Mouse (Mus musculus): ENCODE measurements at regions not wholly inside any gene's neighbourhood (a gene's known extent, or its start where the extent isn't known, plus 50 kb on each side); places are given as distances from the start of the nearest gene placed in this dataset.
"Not testable (repeated sequence)": the region's sequence is repeated elsewhere in the genome, so short reads cannot be mapped to it uniquely, and the experiment has no call there.

DNA sequence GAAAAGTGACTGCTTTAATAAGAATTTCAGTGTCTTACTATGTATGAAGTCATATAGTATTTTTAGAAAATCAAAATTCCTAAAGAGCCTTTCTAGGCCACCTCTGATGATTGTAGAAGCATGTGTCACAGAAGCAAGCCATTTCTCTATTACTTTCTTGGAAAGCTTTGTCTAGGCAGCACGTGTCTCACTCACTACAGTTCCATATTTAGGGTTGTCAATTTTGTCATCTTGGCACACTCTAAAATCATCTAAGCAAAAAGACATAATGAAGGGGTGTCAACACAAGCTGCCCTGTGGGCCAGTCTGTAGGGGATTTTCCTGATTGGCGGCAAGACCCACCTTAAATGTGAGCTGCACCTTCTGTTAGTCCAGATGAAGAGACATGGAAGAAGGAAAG is 723.1 kb upstream of the Brinp1 start:
- Histone ChIP-seq H3K27ac (ENCODE audit: low read length) (no peak overlapping the region), H3K4me2 (replicated peaks; ENCODE audit: low read depth, low read length) (no peak overlapping the region), H3K4me3 (ENCODE audit: low read depth, low read length) (no peak overlapping the region), H3K9me3 (ENCODE audit: low read length) (no peaks in the 10 kb centered on the region), H3K36me3 (ENCODE audit: insufficient read depth, low read length) (no peaks in the 10 kb centered on the region), H3K9ac (replicated peaks; ENCODE audit: low read depth) (no peak overlapping the region), H3K4me1 (ENCODE audit: insufficient read depth, low read depth, low read length) (no peaks in the 10 kb centered on the region), H3K27me3 (replicated peaks; ENCODE audit: insufficient read depth, low read length) (no peaks in the 10 kb centered on the region)
- no peak for ATAC-seq
- TF ChIP-seq CTCF (IDR thresholded peaks at IDR 0.05) (no peak), EP300 (IDR thresholded peaks at IDR 0.05) (no peak)
- no peak for DNase-seq (ENCODE audit: low spot score)
- WGBS: 68% methylated on average over 2 of the region's 2 CpGs

DNA sequence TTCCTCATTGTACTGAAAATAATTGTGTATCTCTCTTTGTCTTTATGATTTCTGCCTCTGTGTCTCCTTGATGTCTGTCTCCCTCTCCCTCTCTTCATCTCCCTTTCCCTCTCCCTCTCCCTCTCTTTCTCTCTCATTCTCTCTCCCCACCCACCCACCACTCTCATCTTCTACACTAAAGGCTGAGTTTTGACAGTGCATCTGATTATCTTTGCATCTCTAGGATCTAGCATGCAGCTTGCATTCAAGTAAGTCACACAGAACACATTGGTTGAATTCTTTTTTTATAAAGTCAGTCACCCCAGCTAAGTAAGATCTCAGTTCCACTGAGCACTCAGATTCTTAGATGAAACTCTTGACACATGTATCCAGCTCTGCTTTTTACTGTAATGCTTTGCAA is 719.3 kb upstream of the Brinp1 start:
- no peak for ATAC-seq
- no peak for DNase-seq (ENCODE audit: low spot score)
- Histone ChIP-seq H3K4me1 (ENCODE audit: insufficient read depth, low read depth, low read length) (no peaks in the 10 kb centered on the region), H3K27ac (ENCODE audit: low read length) (no peak overlapping the region), H3K4me3 (ENCODE audit: low read depth, low read length) (no peak overlapping the region), H3K4me2 (replicated peaks; ENCODE audit: low read depth, low read length) (no peak overlapping the region), H3K9ac (replicated peaks; ENCODE audit: low read depth) (no peak overlapping the region), H3K36me3 (ENCODE audit: insufficient read depth, low read length) (no peaks in the 10 kb centered on the region), H3K27me3 (replicated peaks; ENCODE audit: insufficient read depth, low read length) (no peaks in the 10 kb centered on the region), H3K9me3 (ENCODE audit: low read length) (no peaks in the 10 kb centered on the region)
- TF ChIP-seq EP300 (IDR thresholded peaks at IDR 0.05) (no peak), CTCF (IDR thresholded peaks at IDR 0.05) (no peak)

DNA sequence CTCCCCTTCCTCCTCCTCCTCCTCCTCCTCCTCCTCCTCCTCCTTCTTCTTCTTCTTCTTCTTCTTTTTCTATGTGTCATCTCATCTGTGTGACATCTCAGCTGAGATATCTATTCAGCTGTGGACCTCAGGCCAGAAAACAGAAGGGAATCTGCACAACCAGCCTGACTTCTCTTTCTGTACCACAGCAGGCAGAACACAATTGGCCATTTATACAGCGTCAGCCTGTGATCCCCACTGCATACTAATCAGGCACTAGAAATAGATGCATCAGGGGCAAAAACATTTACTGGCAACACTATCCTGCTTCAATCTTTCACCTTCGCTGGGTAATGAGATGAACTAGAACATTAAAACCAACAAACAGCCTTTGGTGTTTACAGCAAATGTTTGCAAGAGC is 674.7 kb upstream of the Brinp1 start:
- Histone ChIP-seq H3K9me3 (ENCODE audit: low read length) (no peaks in the 10 kb centered on the region), H3K4me2 (replicated peaks; ENCODE audit: low read depth, low read length) (no peak overlapping the region), H3K27ac (ENCODE audit: low read length) (no peak overlapping the region), H3K9ac (replicated peaks; ENCODE audit: low read depth) (no peak overlapping the region), H3K36me3 (ENCODE audit: insufficient read depth, low read length) (no peaks in the 10 kb centered on the region), H3K4me3 (ENCODE audit: low read depth, low read length) (no peak overlapping the region), H3K27me3 (replicated peaks; ENCODE audit: insufficient read depth, low read length) (no peaks in the 10 kb centered on the region), H3K4me1 (ENCODE audit: insufficient read depth, low read depth, low read length) (no peaks in the 10 kb centered on the region)
- no peak for TF ChIP-seq CTCF (IDR thresholded peaks at IDR 0.05)
- TF ChIP-seq EP300 (IDR thresholded peaks at IDR 0.05): no peak
- 65% methylated on average over 2 of the region's 2 CpGs for whole genome bisulfite sequencing
- no peak for ATAC-seq
- no peak for DNase-seq (ENCODE audit: low spot score)

DNA sequence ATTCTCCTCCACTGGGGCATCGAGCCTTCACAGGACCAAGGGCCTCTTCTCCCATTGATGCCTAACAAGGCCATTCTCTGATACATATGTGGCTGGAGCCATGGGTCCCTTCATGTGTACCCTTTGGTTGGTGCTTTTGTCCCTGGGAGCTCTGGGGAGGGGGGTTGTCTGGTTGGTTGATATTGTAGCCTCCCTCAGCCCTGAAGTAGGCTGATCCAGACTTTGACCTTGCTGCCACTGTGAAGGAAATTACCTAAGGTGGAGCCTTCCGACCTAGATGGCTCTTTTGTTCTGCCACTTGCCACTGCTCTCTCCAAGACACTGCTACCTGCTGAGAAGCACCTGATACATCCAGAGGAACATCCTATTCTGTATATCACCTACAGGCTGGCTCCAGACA is 672.2 kb upstream of the Brinp1 start:
- not testable (repeated sequence) for H3K4me2 ChIP-seq (replicated peaks; ENCODE audit: low read depth, low read length); ATAC-seq; H3K4me1 ChIP-seq (ENCODE audit: insufficient read depth, low read depth, low read length); DNase-seq (ENCODE audit: low spot score); H3K27ac ChIP-seq (ENCODE audit: low read length); H3K9me3 ChIP-seq (ENCODE audit: low read length); H3K9ac ChIP-seq (replicated peaks; ENCODE audit: low read depth); H3K27me3 ChIP-seq (replicated peaks; ENCODE audit: insufficient read depth, low read length); H3K4me3 ChIP-seq (ENCODE audit: low read depth, low read length); H3K36me3 ChIP-seq (ENCODE audit: insufficient read depth, low read length)
- WGBS: 60% methylated on average over 2 of the region's 2 CpGs

DNA sequence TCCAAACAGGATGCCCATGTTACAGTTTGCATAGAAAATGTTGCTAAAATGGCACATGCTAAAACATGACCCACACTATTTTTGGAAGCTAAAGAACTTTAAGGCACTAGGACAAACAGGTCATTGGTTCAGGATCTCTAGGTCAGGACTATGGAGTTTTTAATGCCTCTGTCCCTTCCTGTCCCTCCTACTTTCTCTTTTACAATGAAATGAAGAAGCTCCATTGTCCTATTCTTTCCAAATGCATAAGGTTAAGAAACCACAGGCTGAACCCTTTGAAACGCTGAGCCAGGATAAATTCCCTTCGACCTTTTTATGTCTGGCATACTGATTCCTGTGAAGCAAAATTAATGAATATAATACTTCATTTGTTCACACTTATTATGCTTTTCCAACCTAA is 671.6 kb upstream of the Brinp1 start:
- H3K4me3 ChIP-seq (ENCODE audit: low read depth, low read length): no peak overlapping the region
- no peak overlapping the region for H3K4me2 ChIP-seq (replicated peaks; ENCODE audit: low read depth, low read length)
- no peaks in the 10 kb centered on the region for H3K36me3 ChIP-seq (ENCODE audit: insufficient read depth, low read length)
- TF ChIP-seq EP300 (IDR thresholded peaks at IDR 0.05) (no peak), CTCF (IDR thresholded peaks at IDR 0.05) (no peak)
- 72% methylated on average over 2 of the region's 2 CpGs for WGBS
- H3K9ac ChIP-seq (replicated peaks; ENCODE audit: low read depth): no peak overlapping the region
- no peak for ATAC-seq
- no peak for DNase-seq (ENCODE audit: low spot score)
- no peaks in the 10 kb centered on the region for H3K27me3 ChIP-seq (replicated peaks; ENCODE audit: insufficient read depth, low read length)
- H3K4me1 ChIP-seq (ENCODE audit: insufficient read depth, low read depth, low read length): no peaks in the 10 kb centered on the region
- no peaks in the 10 kb centered on the region for H3K9me3 ChIP-seq (ENCODE audit: low read length)
- no peak overlapping the region for H3K27ac ChIP-seq (ENCODE audit: low read length)

DNA sequence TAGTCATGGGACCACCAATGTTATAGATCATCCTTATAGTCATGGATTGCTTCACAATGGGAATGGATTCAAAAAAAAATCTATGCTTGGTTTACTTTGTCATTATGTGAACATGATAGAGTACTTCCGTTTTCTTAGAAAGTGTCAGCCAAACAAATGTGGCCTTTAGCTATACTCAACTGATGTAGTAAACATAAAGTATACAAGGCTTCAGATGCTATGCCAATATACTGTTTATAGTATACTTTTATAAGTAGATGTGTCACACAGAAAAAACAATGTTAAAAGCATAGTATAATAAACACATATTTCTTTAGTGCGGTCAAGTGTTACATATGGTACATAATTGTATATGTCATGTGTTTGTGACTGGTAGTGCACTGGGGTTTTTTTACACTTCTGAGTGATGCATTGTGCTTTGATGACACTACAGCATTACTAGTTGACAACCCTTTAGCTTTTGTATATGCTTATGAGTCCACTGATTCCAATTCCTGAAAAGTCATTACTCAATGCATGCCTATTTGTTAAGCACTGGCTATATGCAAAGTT is 666.9 kb upstream of the Brinp1 start:
- H3K27ac ChIP-seq (ENCODE audit: low read length): no peak overlapping the region
- no peak for DNase-seq (ENCODE audit: low spot score)
- no peaks in the 10 kb centered on the region for H3K9me3 ChIP-seq (ENCODE audit: low read length)
- no peaks in the 10 kb centered on the region for H3K27me3 ChIP-seq (replicated peaks; ENCODE audit: insufficient read depth, low read length)
- H3K9ac ChIP-seq (replicated peaks; ENCODE audit: low read depth): no peak overlapping the region
- H3K4me2 ChIP-seq (replicated peaks; ENCODE audit: low read depth, low read length): no peak overlapping the region
- no peaks in the 10 kb centered on the region for H3K4me1 ChIP-seq (ENCODE audit: insufficient read depth, low read depth, low read length)
- H3K4me3 ChIP-seq (ENCODE audit: low read depth, low read length): no peak overlapping the region
- TF ChIP-seq EP300 (IDR thresholded peaks at IDR 0.05) (no peak), CTCF (IDR thresholded peaks at IDR 0.05) (no peak)
- no peak for ATAC-seq
- WGBS: 62% methylated on average over 2 of the region's 2 CpGs
- H3K36me3 ChIP-seq (ENCODE audit: insufficient read depth, low read length): no peaks in the 10 kb centered on the region

DNA sequence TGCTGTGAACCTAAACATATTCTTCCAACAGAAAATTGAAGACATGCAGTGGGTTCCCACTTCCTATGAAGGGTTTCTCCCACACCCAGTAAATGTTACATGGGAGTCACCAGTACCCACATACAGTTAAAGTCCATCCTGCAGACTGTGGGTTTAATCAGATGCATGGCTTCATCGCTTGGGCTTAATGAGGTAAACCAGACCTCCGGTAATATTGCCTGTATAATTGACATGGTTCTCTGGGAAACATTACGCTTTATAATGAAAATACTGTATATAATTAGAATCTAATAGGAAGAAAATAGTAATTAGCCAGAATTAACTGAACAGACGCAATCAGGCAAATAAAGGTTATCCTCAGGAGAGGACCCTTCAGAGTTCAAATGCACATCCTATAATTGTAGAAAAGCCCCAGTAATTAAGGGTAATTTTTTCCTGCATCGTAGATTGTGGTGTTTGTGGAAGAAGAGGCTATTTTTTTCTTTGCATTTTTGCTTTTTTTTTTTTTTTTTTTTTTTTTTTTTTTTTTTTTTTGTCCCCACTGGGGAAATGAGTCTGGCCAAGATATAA is 664.0 kb upstream of the Brinp1 start:
- Histone ChIP-seq H3K4me1 (ENCODE audit: insufficient read depth, low read depth, low read length) (no peaks in the 10 kb centered on the region), H3K27me3 (replicated peaks; ENCODE audit: insufficient read depth, low read length) (no peaks in the 10 kb centered on the region), H3K4me3 (ENCODE audit: low read depth, low read length) (no peak overlapping the region), H3K9ac (replicated peaks; ENCODE audit: low read depth) (no peak overlapping the region), H3K27ac (ENCODE audit: low read length) (no peak overlapping the region), H3K9me3 (ENCODE audit: low read length) (no peaks in the 10 kb centered on the region), H3K4me2 (replicated peaks; ENCODE audit: low read depth, low read length) (no peak overlapping the region), H3K36me3 (ENCODE audit: insufficient read depth, low read length) (no peaks in the 10 kb centered on the region)
- DNase-seq (ENCODE audit: low spot score) (no peak), ATAC-seq (no peak)
- TF ChIP-seq EP300 (IDR thresholded peaks at IDR 0.05) (no peak), CTCF (IDR thresholded peaks at IDR 0.05) (no peak)
- 87% methylated on average over 5 of the region's 5 CpGs for WGBS

Data from lung, postnatal 0 days (tissue).